Mouse (Mus musculus): ENCODE measurements around the gene Pbx1.

DNA sequence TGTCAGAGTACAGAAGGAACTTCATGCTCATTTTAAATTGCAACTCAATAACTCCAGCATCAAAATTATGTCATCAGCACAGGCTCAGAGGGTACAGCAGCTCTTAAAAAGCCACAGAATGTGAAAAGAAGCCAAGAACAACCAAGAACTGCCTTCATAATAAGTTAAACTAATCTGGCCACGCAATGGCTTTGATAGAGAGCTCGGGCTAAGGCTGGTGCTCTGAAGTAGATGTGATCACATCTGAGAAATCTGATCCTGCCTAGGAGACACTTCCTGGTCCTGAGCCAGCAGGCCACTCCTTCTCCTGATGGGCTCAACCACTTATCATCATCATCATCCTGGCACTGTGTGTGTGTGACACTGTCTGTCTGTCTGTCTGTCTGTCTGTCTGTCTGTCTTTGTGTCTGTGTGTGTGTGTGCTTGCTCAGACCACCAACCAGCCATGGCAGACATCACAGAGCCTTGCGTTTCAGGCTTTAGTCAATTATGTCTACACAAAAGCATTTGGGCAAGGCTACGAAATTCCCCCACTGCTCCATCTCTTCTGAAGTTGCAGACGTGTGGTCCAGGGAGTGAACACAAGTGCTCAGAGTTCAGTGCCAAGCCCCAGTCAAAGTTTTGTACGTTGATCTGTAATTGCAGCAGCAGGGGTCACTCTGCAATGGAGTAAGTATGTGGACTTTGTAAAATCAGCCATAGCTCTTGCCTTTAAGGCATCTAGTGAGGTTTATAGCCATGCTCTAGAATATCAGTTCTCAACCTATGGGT, 203.1 kb downstream of the Pbx1 start:
- no peak for TF ChIP-seq GATA1 (IDR thresholded peaks at IDR 0.05; ENCODE audit: low read length)
- no peak for TF ChIP-seq TAL1 (IDR thresholded peaks at IDR 0.05; ENCODE audit: low read length)
